Mouse (Mus musculus): Measurements from ENCODE around the gene Robo1.

Robo1 gene

GRCm38 (mm10) chr16:72828381-72828780 is 520.3 kb downstream of the Robo1 start:
- no peak for DNase-seq (ENCODE audit: low read depth, low spot score)

GRCm38 (mm10) chr16:72829530-72829929 is 521.4 kb downstream of the Robo1 start:
- DNase-seq (ENCODE audit: low read depth, low spot score) = no peak

- no peak for DNase-seq (ENCODE audit: low read depth, low spot score)
These were observed 522.4 kb downstream of the Robo1 start for GRCm38 (mm10) chr16:72830394-72831056.

- DNase-seq (ENCODE audit: low read depth, low spot score) = no peak
These were observed 526.2 kb downstream of the Robo1 start for GRCm38 (mm10) chr16:72834266-72834665.

GRCm38 (mm10) chr16:72839031-72839430 is 530.9 kb downstream of the Robo1 start:
- DNase-seq (ENCODE audit: low read depth, low spot score) = no peak

- DNase-seq (ENCODE audit: low read depth, low spot score) = no peak
These were observed 533.0 kb downstream of the Robo1 start for GRCm38 (mm10) chr16:72841066-72841465.

- DNase-seq (ENCODE audit: low read depth, low spot score) = no peak
These were observed 546.0 kb downstream of the Robo1 start for GRCm38 (mm10) chr16:72854101-72854500.

- DNase-seq (ENCODE audit: low read depth, low spot score) = no peak
These were observed 546.9 kb downstream of the Robo1 start for GRCm38 (mm10) chr16:72854809-72855503.

GRCm38 (mm10) chr16:72861707-72862277 is 553.7 kb downstream of the Robo1 start:
- DNase-seq (ENCODE audit: low read depth, low spot score) = no peak

- DNase-seq (ENCODE audit: low read depth, low spot score) = no peak
These were observed 557.9 kb downstream of the Robo1 start for GRCm38 (mm10) chr16:72866011-72866410.

GRCm38 (mm10) chr16:72874934-72875732 is 567.0 kb downstream of the Robo1 start:
- no peak for DNase-seq (ENCODE audit: low read depth, low spot score)

GRCm38 (mm10) chr16:72888108-72888507 is 580.0 kb downstream of the Robo1 start:
- no peak for DNase-seq (ENCODE audit: low read depth, low spot score)

- no peak for DNase-seq (ENCODE audit: low read depth, low spot score)
These were observed 581.3 kb downstream of the Robo1 start for GRCm38 (mm10) chr16:72889401-72889800.

- no peak for DNase-seq (ENCODE audit: low read depth, low spot score)
These were observed 589.0 kb downstream of the Robo1 start for GRCm38 (mm10) chr16:72897125-72897524.

GRCm38 (mm10) chr16:72908895-72909294 is 600.8 kb downstream of the Robo1 start:
- DNase-seq (ENCODE audit: low read depth, low spot score) = no peak

- DNase-seq (ENCODE audit: low read depth, low spot score) = no peak
These were observed 605.0 kb downstream of the Robo1 start for GRCm38 (mm10) chr16:72913134-72913533.

- DNase-seq (ENCODE audit: low read depth, low spot score) = no peak
These were observed 606.0 kb downstream of the Robo1 start for GRCm38 (mm10) chr16:72914068-72914630.

GRCm38 (mm10) chr16:72920013-72920412 is 611.9 kb downstream of the Robo1 start:
- DNase-seq (ENCODE audit: low read depth, low spot score) = no peak

- DNase-seq (ENCODE audit: low read depth, low spot score) = no peak
These were observed 616.5 kb downstream of the Robo1 start for GRCm38 (mm10) chr16:72924423-72925224.

- no peak for DNase-seq (ENCODE audit: low read depth, low spot score)
These were observed 620.5 kb downstream of the Robo1 start for GRCm38 (mm10) chr16:72928525-72929122.
